Mouse (Mus musculus): Measurements from ENCODE around the gene Ids. TPM values are rescaled to one million over a fixed set of nuclear protein-coding genes. Genes with fewer than 3 reads are reported as not detected.

The Ids gene
- polyA plus RNA-seq, 1 experiment from 2014 or later = 19.8 TPM

DNA sequence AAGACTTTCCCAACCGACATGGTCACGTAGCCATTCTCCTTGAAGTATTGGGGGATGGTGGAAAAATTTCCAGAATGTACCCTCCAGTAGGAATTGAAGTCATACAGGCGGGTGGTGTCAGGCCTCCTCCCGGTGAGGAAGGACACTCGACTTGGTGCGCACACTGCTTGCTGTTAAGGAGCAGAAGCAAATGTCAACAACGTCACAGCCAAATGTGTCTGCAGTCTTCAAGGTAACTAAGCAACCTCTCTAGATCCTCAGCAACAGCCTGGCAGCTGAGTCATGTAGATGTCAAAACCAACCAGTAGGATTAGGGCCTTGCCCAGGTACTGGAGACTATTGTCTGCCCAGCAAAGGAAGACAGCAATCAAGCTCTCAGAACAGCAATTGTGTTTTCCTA, 1.9 kb downstream of the Ids start:
- Histone ChIP-seq H3K9ac (no peak overlapping the region), H3K4me2 (replicated peaks) (peak overlapping the region; percentile 64), H3K36me3 (replicated peaks; ENCODE audit: control insufficient read depth, insufficient read depth) (peaks cover 27% of the 10 kb centered on the region), H3K27ac (no peak overlapping the region), H3K9me3 (ENCODE audit: control insufficient read depth, low read length) (no peaks in the 10 kb centered on the region), H3K4me1 (replicated peaks; ENCODE audit: control insufficient read depth, insufficient read depth, low read length) (no peaks in the 10 kb centered on the region; the same call in 1 of the 2 replicates), H3K4me3 (replicated peaks; ENCODE audit: low read length) (peak overlapping the region; percentile 50), H3K27me3 (ENCODE audit: control insufficient read depth, insufficient read depth, low read length) (no peaks in the 10 kb centered on the region)
- no peak for DNase-seq (ENCODE audit: low spot score)
- no peak for ATAC-seq (ENCODE audit: low FRiP score)
- WGBS = 80% methylated on average over 7 of the region's 7 CpGs

- 22% methylated on average over 6 of the region's 6 CpGs for WGBS
- no peaks in the 10 kb centered on the region for H3K9me3 ChIP-seq (ENCODE audit: control insufficient read depth, low read length)
- H3K4me1 ChIP-seq (replicated peaks; ENCODE audit: control insufficient read depth, insufficient read depth, low read length) = no peaks in the 10 kb centered on the region
- H3K27me3 ChIP-seq (ENCODE audit: control insufficient read depth, insufficient read depth, low read length) = no peaks in the 10 kb centered on the region
- DNase-seq (ENCODE audit: low spot score) (peak; percentile 74), ATAC-seq (ENCODE audit: low FRiP score) (peak; percentile 85)
- H3K27ac ChIP-seq = no peak overlapping the region
- no peak overlapping the region for H3K4me3 ChIP-seq (replicated peaks; ENCODE audit: low read length)
- H3K36me3 ChIP-seq (replicated peaks; ENCODE audit: control insufficient read depth, insufficient read depth) = no peaks in the 10 kb centered on the region
- no peak overlapping the region for H3K4me2 ChIP-seq (replicated peaks)
- H3K9ac ChIP-seq = no peak overlapping the region
Measured at GRCm38 (mm10) chrX:70330202-70330843, 34.6 kb downstream of the Ids start.

- H3K9ac ChIP-seq = no peak overlapping the region
- no peaks in the 10 kb centered on the region for H3K4me1 ChIP-seq (replicated peaks; ENCODE audit: control insufficient read depth, insufficient read depth, low read length)
- no peak overlapping the region for H3K27ac ChIP-seq
- WGBS = 59% methylated on average over 2 of the region's 2 CpGs
- ATAC-seq (ENCODE audit: low FRiP score) (no peak), DNase-seq (ENCODE audit: low spot score) (no peak)
- no peaks in the 10 kb centered on the region for H3K36me3 ChIP-seq (replicated peaks; ENCODE audit: control insufficient read depth, insufficient read depth)
- no peaks in the 10 kb centered on the region for H3K9me3 ChIP-seq (ENCODE audit: control insufficient read depth, low read length)
- no peak overlapping the region for H3K4me3 ChIP-seq (replicated peaks; ENCODE audit: low read length)
- H3K27me3 ChIP-seq (ENCODE audit: control insufficient read depth, insufficient read depth, low read length) = no peaks in the 10 kb centered on the region
- no peak overlapping the region for H3K4me2 ChIP-seq (replicated peaks)
Measured at GRCm38 (mm10) chrX:70328530-70329143, 36.2 kb downstream of the Ids start.

GRCm38 (mm10) chrX:70327656-70328055, 37.2 kb downstream of the Ids start:
- Histone ChIP-seq H3K9me3 (ENCODE audit: control insufficient read depth, low read length) (no peaks in the 10 kb centered on the region), H3K4me3 (replicated peaks; ENCODE audit: low read length) (no peak overlapping the region), H3K27ac (no peak overlapping the region), H3K27me3 (ENCODE audit: control insufficient read depth, insufficient read depth, low read length) (no peaks in the 10 kb centered on the region), H3K4me2 (replicated peaks) (no peak overlapping the region), H3K9ac (no peak overlapping the region), H3K4me1 (replicated peaks; ENCODE audit: control insufficient read depth, insufficient read depth, low read length) (no peaks in the 10 kb centered on the region), H3K36me3 (replicated peaks; ENCODE audit: control insufficient read depth, insufficient read depth) (no peaks in the 10 kb centered on the region)
- ATAC-seq (ENCODE audit: low FRiP score) (no peak), DNase-seq (ENCODE audit: low spot score) (no peak)
- WGBS = 62% methylated on average over 1 of the region's 1 CpGs

DNA sequence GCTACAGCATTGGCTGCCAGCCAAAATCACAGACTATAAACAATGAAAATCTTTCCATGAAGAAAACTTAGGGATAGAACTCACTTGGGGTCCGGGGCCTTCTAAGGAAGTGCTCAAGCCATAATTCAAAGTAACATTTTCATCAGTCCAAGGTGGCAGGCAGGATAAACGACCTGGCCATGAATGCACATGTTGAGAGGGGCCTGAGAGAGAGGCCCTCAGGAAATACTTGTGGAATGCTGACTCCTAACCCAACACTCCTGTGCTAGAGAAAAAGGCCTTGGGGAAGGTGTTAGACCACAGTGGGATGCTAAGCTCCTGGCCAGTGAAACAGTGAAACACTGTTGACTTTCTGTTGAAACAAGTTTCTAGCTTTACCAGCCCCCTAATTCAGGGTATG, 45.6 kb downstream of the Ids start:
- Histone ChIP-seq H3K4me1 (replicated peaks; ENCODE audit: control insufficient read depth, insufficient read depth, low read length) (no peaks in the 10 kb centered on the region), H3K9me3 (ENCODE audit: control insufficient read depth, low read length) (no peaks in the 10 kb centered on the region), H3K4me3 (replicated peaks; ENCODE audit: low read length) (no peak overlapping the region), H3K27ac (no peak overlapping the region), H3K4me2 (replicated peaks) (no peak overlapping the region), H3K36me3 (replicated peaks; ENCODE audit: control insufficient read depth, insufficient read depth) (no peaks in the 10 kb centered on the region), H3K9ac (no peak overlapping the region), H3K27me3 (ENCODE audit: control insufficient read depth, insufficient read depth, low read length) (no peaks in the 10 kb centered on the region)
- DNase-seq (ENCODE audit: low spot score) (no peak), ATAC-seq (ENCODE audit: low FRiP score) (no peak)
- WGBS = 48% methylated on average over 2 of the region's 2 CpGs

DNA sequence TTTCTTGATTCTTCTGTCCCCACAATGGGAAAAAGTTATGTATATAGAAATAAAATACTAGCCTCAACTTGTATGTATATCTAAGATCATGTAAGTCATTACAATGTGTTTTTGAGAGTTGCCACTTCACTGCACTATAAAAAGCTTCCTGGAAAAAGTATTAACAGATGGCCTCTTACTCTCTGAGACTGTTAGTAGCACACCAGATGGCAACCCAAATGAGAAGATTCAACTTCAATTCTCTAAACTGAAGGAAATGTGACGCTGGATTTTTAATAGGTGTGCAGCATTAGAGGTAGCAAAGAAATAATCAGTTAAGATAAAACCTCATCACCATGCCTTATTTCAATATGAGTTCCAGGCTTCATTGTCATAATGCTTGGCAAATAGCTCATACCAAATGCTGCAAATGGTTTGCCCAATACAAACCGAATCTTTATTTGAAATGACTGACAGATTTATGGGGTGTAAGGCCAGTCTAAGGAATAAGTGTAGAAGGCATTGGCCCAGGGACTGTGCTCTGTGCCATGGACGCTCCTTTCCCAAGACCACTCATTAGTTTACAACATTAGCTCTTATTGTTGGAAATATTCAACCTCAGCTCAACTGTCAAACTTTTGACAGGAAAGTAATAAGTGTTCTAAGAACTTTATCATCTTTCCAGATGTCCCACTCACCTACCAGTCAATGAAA, 49.8 kb downstream of the Ids start:
- no peaks in the 10 kb centered on the region for H3K4me1 ChIP-seq (replicated peaks; ENCODE audit: control insufficient read depth, insufficient read depth, low read length)
- no peak overlapping the region for H3K4me2 ChIP-seq (replicated peaks)
- H3K27ac ChIP-seq = no peak overlapping the region
- no peaks in the 10 kb centered on the region for H3K9me3 ChIP-seq (ENCODE audit: control insufficient read depth, low read length)
- no peak overlapping the region for H3K4me3 ChIP-seq (replicated peaks; ENCODE audit: low read length)
- no peaks in the 10 kb centered on the region for H3K27me3 ChIP-seq (ENCODE audit: control insufficient read depth, insufficient read depth, low read length)
- WGBS = 83% methylated on average over 3 of the region's 3 CpGs
- DNase-seq (ENCODE audit: low spot score) (no peak), ATAC-seq (ENCODE audit: low FRiP score) (no peak)
- H3K36me3 ChIP-seq (replicated peaks; ENCODE audit: control insufficient read depth, insufficient read depth) = no peaks in the 10 kb centered on the region
- H3K9ac ChIP-seq = no peak overlapping the region

Other genes with a start within 250 kb of the Ids start
- 38.0 and 40.9 TPM in 2 replicates for gene 1110012L19Rik, start 20.8 kb upstream of the Ids start, polyA plus RNA-seq (2014; fragmentation: Nextera tagmentation; extraction: Ambion mirVana)
- gene Tmem185a, start 112.1 kb upstream of the Ids start, polyA plus RNA-seq (2014; fragmentation: Nextera tagmentation; extraction: Ambion mirVana) = 48.1 and 54.4 TPM in 2 replicates